Mouse (Mus musculus): ENCODE data around the gene Slc25a34.

The Slc25a34 gene

GRCm38 (mm10) chr4:141643118-141643855 is 19.7 kb upstream of the Slc25a34 start:
- peak; percentile 50 to 74 for DNase-seq (ENCODE audit: low spot score in 2 of 2)

GRCm38 (mm10) chr4:141641961-141642811 is 18.6 kb upstream of the Slc25a34 start:
- no peak for DNase-seq (ENCODE audit: low spot score in 2 of 2)

- no peak for DNase-seq (ENCODE audit: low spot score in 2 of 2)
Observed at GRCm38 (mm10) chr4:141641353-141641771, 17.7 kb upstream of the Slc25a34 start.

GRCm38 (mm10) chr4:141639474-141639873 is 15.9 kb upstream of the Slc25a34 start:
- DNase-seq (ENCODE audit: low spot score in 2 of 2) = no peak

GRCm38 (mm10) chr4:141636693-141637092 is 13.1 kb upstream of the Slc25a34 start:
- no peak for DNase-seq (ENCODE audit: low spot score in 2 of 2)

GRCm38 (mm10) chr4:141635991-141636390 is 12.4 kb upstream of the Slc25a34 start:
- no peak for DNase-seq (ENCODE audit: low spot score in 2 of 2)

GRCm38 (mm10) chr4:141632111-141632873 is 8.7 kb upstream of the Slc25a34 start:
- no peak for DNase-seq (ENCODE audit: low spot score in 2 of 2)

- no peak for DNase-seq (ENCODE audit: low spot score in 2 of 2)
Observed at GRCm38 (mm10) chr4:141631250-141631649, 7.6 kb upstream of the Slc25a34 start.

GRCm38 (mm10) chr4:141630021-141630420 is 6.4 kb upstream of the Slc25a34 start:
- DNase-seq (ENCODE audit: low spot score in 2 of 2) = no peak

GRCm38 (mm10) chr4:141628661-141629060 is 5.0 kb upstream of the Slc25a34 start:
- no peak for DNase-seq (ENCODE audit: low spot score in 2 of 2)

- no peak for DNase-seq (ENCODE audit: low spot score in 2 of 2)
Observed at GRCm38 (mm10) chr4:141627502-141627901, 3.9 kb upstream of the Slc25a34 start.

- no peak for DNase-seq (ENCODE audit: low spot score in 2 of 2)
Observed at GRCm38 (mm10) chr4:141625774-141626550, 2.3 kb upstream of the Slc25a34 start.

- DNase-seq (ENCODE audit: low spot score in 2 of 2) = no peak
Observed at GRCm38 (mm10) chr4:141624983-141625773, 1.6 kb upstream of the Slc25a34 start.

GRCm38 (mm10) chr4:141624134-141624533 is 513 bp upstream of the Slc25a34 start:
- no peak for DNase-seq (ENCODE audit: low spot score in 2 of 2)

- no peak for DNase-seq (ENCODE audit: low spot score in 2 of 2)
Observed at GRCm38 (mm10) chr4:141623037-141623436, 584 bp downstream of the Slc25a34 start.

- DNase-seq (ENCODE audit: low spot score in 2 of 2) = no peak
Observed at GRCm38 (mm10) chr4:141622580-141622979, 1.0 kb downstream of the Slc25a34 start.

- DNase-seq (ENCODE audit: low spot score in 2 of 2) = no peak
Observed at GRCm38 (mm10) chr4:141622091-141622490, 1.5 kb downstream of the Slc25a34 start.

- no peak for DNase-seq (ENCODE audit: low spot score in 2 of 2)
Observed at GRCm38 (mm10) chr4:141621297-141621696, 2.3 kb downstream of the Slc25a34 start.

- DNase-seq (ENCODE audit: low spot score in 2 of 2) = no peak
Observed at GRCm38 (mm10) chr4:141619299-141619883, 4.2 kb downstream of the Slc25a34 start.

Data from left cerebral cortex, adult 9 months (tissue).